Mouse (Mus musculus): ENCODE results near the gene Dffb. TPM values are rescaled to one million over a fixed set of nuclear protein-coding genes. Genes with fewer than 3 reads are reported as not detected.

Dffb gene
- total and polyA plus RNA-seq, 3 experiments, result 2.7 to 7.7 (median 3.0) TPM

DNA sequence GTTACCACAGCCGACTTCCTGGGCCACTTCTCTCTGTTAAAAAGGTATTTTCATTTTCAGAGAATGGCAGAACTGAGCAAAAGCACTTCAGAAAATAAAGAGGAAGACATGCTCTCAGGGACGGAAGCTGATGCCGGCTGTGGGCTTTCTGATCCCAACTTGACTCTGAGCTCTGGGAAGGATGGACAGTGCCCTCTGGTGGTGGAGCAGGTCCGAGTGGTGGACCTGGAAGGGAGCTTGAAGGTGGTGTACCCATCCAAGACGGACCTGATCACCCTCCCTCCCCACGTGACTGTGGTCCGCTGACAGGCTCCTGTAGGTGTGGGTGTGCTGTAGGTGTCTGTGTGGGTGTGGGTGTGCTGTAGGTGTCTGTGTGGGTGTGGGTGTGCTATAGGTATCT lies 44.6 kb upstream of the Dffb start:
- peak; percentile 31 to 44 for DNase-seq
- H3K36me3 ChIP-seq (ENCODE audit: control insufficient read depth, insufficient read depth, low read length), result no peaks in the 10 kb centered on the region
- WGBS, result 65% methylated on average over 7 of the region's 7 CpGs

DNA sequence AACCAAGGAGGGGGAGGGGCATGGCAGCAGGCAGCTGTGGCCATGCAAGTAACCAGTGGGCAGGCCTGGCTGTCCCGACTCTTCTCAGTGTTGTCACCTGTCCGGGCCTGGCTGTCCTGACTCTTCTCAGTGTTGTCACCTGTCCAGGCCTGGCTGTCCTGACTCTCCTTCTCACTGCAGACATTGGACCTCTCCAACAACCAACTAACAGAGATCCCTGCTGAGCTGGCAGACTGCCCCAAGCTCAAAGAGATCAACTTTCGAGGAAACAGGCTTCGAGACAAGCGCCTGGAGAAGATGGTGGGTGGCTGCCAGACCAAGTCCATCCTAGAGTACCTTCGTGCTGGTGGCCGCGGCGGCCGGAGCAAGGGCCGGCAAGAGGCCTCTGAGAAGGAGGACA lies 40.5 kb upstream of the Dffb start:
- no peak for TF ChIP-seq EP300 (IDR thresholded peaks at IDR 0.05; ENCODE audit: insufficient read depth, low read depth, low read length)
- Histone ChIP-seq H3K4me1 (ENCODE audit: control insufficient read depth, insufficient read depth, low read length) (peaks cover 7% of the 10 kb centered on the region), H3K4me3 (no peak overlapping the region), H3K36me3 (ENCODE audit: control insufficient read depth, insufficient read depth, low read length) (no peaks in the 10 kb centered on the region), H3K27ac (no peak overlapping the region), H3K9ac (ENCODE audit: low read depth, low read length) (no peak overlapping the region), H3K27me3 (ENCODE audit: control insufficient read depth, insufficient read depth, low read length) (no peaks in the 10 kb centered on the region), H3K79me2 (replicated peaks; ENCODE audit: control insufficient read depth, insufficient read depth, low read length) (peaks cover 15% of the 10 kb centered on the region)
- intact Hi-C loops (cut with DNase I), result no loop called here
- WGBS, result 80% methylated on average over 11 of the region's 11 CpGs
- DNase-seq, result no peak

More for the DNA sequence above, 44.6 kb upstream of the Dffb start:
- H3K27me3 ChIP-seq (ENCODE audit: control insufficient read depth, insufficient read depth, low read length), result no peaks in the 10 kb centered on the region
- no peak overlapping the region for H3K27ac ChIP-seq
- intact Hi-C loops (cut with DNase I), result no loop called here
- no peaks in the 10 kb centered on the region for H3K4me1 ChIP-seq (ENCODE audit: control insufficient read depth, insufficient read depth, low read length)
- H3K9ac ChIP-seq (ENCODE audit: low read depth, low read length), result no peak overlapping the region
- TF ChIP-seq POLR2A (IDR thresholded peaks at IDR 0.05; ENCODE audit: insufficient read depth, low read depth, low read length) (no peak), CTCF (IDR thresholded peaks at IDR 0.05) (peak; percentile 70), EP300 (IDR thresholded peaks at IDR 0.05; ENCODE audit: insufficient read depth, low read depth, low read length) (no peak)
- H3K79me2 ChIP-seq (replicated peaks; ENCODE audit: control insufficient read depth, insufficient read depth, low read length), result no peaks in the 10 kb centered on the region; the same call in 1 of the 2 replicates
- no peak overlapping the region for H3K4me3 ChIP-seq

DNA sequence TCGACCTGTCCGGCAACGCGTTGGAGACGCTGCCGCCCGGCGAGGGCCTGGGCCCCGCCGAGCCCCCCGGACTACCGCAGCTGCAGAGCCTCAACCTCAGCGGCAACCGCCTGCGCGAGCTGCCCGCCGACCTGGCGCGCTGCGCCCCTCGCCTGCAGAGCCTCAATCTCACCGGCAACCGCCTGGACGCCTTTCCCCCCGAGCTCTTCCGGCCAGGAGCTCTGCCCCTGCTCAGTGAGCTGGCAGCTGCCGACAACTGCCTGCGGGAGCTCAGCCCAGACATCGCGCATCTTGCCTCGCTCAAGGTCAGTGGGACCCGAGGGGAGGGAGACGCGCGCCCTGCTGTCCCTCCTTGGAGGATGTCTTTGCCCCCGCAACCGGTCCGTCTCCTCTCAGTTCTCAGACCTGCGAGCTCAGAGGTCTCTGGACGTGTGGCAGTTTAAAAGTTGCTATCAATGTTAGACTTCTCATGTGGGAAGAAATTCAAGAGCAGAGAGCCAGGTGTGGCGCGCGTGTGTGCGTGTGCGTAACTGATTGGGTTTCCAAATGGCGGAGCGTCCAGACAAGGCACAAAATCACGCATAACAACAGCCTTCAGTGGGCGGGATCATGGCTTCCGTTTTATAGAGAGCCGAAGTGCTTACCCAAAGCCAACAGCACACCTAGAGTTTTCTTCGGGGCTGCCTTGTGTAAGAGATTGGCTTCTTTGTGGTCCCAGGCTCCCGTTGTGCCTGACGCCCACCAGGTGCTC lies 37.4 kb upstream of the Dffb start:
- peaks cover 15% of the 10 kb centered on the region for H3K79me2 ChIP-seq (replicated peaks; ENCODE audit: control insufficient read depth, insufficient read depth, low read length)
- 2% methylated on average over 55 of the region's 55 CpGs for WGBS
- H3K27ac ChIP-seq, result peak overlapping the region; percentile 74
- H3K4me3 ChIP-seq, result peak overlapping the region; percentile 90
- no peaks in the 10 kb centered on the region for H3K27me3 ChIP-seq (ENCODE audit: control insufficient read depth, insufficient read depth, low read length)
- peaks cover 7% of the 10 kb centered on the region for H3K4me1 ChIP-seq (ENCODE audit: control insufficient read depth, insufficient read depth, low read length)
- intact Hi-C loops (cut with DNase I), result loop anchor here (1.0 to 5.0 kb wide), 3 partner anchors 37 to 145 kb away; partner anchors contain the start of genes Cep104, Dffb, Trp73 and Wrap73
- DNase-seq, result no peak
- TF ChIP-seq POLR2A (IDR thresholded peaks at IDR 0.05; ENCODE audit: insufficient read depth, low read depth, low read length) (no peak), CTCF (IDR thresholded peaks at IDR 0.05) (no peak), EP300 (IDR thresholded peaks at IDR 0.05; ENCODE audit: insufficient read depth, low read depth, low read length) (no peak)
- no peaks in the 10 kb centered on the region for H3K36me3 ChIP-seq (ENCODE audit: control insufficient read depth, insufficient read depth, low read length)
- peak overlapping the region; percentile 97 for H3K9ac ChIP-seq (ENCODE audit: low read depth, low read length)

DNA sequence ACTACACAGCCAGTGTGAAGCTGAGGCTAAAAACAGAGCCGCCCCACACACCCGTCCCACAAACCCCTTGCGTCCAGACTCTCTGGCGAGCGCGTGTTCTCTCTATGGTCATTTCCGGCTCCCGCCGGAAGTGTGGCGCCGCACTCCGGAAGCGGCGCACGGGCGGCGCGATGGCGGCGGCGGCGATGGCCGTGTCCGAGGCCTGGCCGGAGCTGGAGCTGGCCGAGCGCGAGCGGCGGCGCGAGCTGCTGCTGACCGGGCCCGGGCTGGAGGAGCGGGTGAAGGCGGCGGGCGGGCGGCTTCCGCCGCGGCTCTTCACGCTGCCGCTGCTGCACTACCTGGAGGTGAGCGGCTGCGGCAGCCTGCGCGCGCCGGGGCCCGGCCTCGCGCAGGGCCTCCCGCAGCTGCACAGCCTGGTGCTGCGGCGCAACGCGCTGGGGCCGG lies 36.7 kb upstream of the Dffb start, which contains the start of gene Lrrc47:
Gene Lrrc47 (plus strand): TSS at position 86 of the 444 bp plus-strand sequence.
- TF ChIP-seq POLR2A (IDR thresholded peaks at IDR 0.05; ENCODE audit: insufficient read depth, low read depth, low read length) (peak; percentile 75), CTCF (IDR thresholded peaks at IDR 0.05) (0 out of 2 replicates have a peak, but pooled peaks have one; percentile 2), EP300 (IDR thresholded peaks at IDR 0.05; ENCODE audit: insufficient read depth, low read depth, low read length) (no peak)
- H3K4me1 ChIP-seq (ENCODE audit: control insufficient read depth, insufficient read depth, low read length), result peaks cover 7% of the 10 kb centered on the region
- DNase-seq, result peak; percentile 87 to 89
- no peaks in the 10 kb centered on the region for H3K27me3 ChIP-seq (ENCODE audit: control insufficient read depth, insufficient read depth, low read length)
- no peaks in the 10 kb centered on the region for H3K36me3 ChIP-seq (ENCODE audit: control insufficient read depth, insufficient read depth, low read length)
- H3K4me3 ChIP-seq, result peak within 1 kb of the TSS; percentile 90
- H3K79me2 ChIP-seq (replicated peaks; ENCODE audit: control insufficient read depth, insufficient read depth, low read length), result peaks cover 15% of the 10 kb centered on the region
- H3K9ac ChIP-seq (ENCODE audit: low read depth, low read length), result peak within 1 kb of the TSS; percentile 97
- intact Hi-C loops (cut with DNase I), result loop anchor here (1.0 to 5.0 kb wide), 3 partner anchors 36 to 146 kb away; partner anchors contain the start of genes Cep104, Dffb, Trp73 and Wrap73
- H3K27ac ChIP-seq, result peak within 1 kb of the TSS; percentile 74
- 1% methylated on average over 54 of the region's 59 CpGs for WGBS

DNA sequence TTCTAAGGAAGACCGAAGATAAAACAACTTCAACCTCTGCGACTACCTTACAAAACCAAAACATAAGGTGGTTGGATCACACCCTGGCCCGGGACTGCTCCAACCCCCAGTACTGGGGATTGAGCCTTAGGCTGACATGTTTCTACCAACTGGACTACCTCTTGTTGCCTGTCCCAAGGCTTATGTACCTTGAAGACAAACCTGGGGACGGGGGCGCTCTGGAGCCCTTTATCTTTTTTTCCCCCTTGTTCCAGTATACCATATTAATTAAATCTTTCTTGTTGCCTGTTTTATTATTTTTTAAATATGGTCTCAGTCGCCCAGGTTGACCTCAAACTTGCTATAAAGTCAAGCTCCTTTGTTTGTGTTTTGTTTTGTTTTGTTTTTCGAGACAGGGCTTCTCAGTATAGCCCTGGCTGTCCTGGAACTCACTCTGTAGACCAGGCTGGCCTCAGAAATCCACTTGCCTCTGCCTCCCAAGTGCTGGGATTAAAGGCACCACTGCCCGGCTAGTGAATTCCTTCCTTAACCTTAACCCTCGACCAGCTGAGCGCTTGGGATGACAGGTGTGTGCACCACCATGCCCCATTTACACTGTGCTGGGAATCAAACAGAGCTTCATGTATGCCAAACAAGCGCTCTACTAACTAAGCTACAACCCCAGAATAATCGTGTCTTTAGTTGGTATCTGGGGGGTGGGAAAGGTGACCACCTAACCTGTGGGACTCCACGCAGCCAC lies 36.1 kb upstream of the Dffb start:
- H3K27me3 ChIP-seq (ENCODE audit: control insufficient read depth, insufficient read depth, low read length), result no peaks in the 10 kb centered on the region
- 28% methylated on average over 13 of the region's 13 CpGs for WGBS
- H3K36me3 ChIP-seq (ENCODE audit: control insufficient read depth, insufficient read depth, low read length), result no peaks in the 10 kb centered on the region
- intact Hi-C loops (cut with DNase I), result loop anchor here (1.0 to 5.0 kb wide), 3 partner anchors 53 to 146 kb away; partner anchors contain the start of genes Trp73 and Wrap73
- peak overlapping the region; percentile 74 for H3K27ac ChIP-seq
- peak overlapping the region; percentile 86 for H3K9ac ChIP-seq (ENCODE audit: low read depth, low read length)
- H3K4me3 ChIP-seq, result peak overlapping the region; percentile 90
- H3K4me1 ChIP-seq (ENCODE audit: control insufficient read depth, insufficient read depth, low read length), result peaks cover 7% of the 10 kb centered on the region
- no peak for TF ChIP-seq POLR2A (IDR thresholded peaks at IDR 0.05; ENCODE audit: insufficient read depth, low read depth, low read length)
- DNase-seq, result no peak
- H3K79me2 ChIP-seq (replicated peaks; ENCODE audit: control insufficient read depth, insufficient read depth, low read length), result peaks cover 15% of the 10 kb centered on the region

All from heart, adult 2 months (tissue).